Mouse (Mus musculus) neural tube, embryonic 15.5 days (tissue): ENCODE data around the gene Col27a1. TPM values are rescaled to one million over a fixed set of nuclear protein-coding genes. Genes with fewer than 3 reads are reported as not detected.

Experiments
- ATAC-seq: fragments of 200-750 bp; cut with Nextera tagmentation; 2 replicates; pipeline ENCODE4 v1.8.0; 2017; ENCODE audit warnings: mild to moderate bottlenecking, moderate TSS enrichment, moderate library complexity; ENCODE audit not compliant: low FRiP score
- H3K27ac ChIP-seq: fragments of 300-500 bp; sonication (generic); replicated peaks from 2 replicates; pipeline ENCODE4 v1.5.1; 2015; ENCODE audit warnings: mild to moderate bottlenecking, inconsistent platforms
- H3K27me3 ChIP-seq: fragments of 300-500 bp; sonication (generic); replicated peaks from 2 replicates; pipeline ENCODE4 v1.6.1; 2015; ENCODE audit warnings: inconsistent platforms
- H3K36me3 ChIP-seq: fragments of 300-500 bp; sonication (generic); 2 replicates; pipeline ENCODE4 v1.6.1; 2015; ENCODE audit warnings: inconsistent platforms
- H3K4me1 ChIP-seq: fragments of 300-500 bp; sonication (generic); 2 replicates; pipeline ENCODE4 v1.6.1; 2015; ENCODE audit warnings: inconsistent platforms
- H3K4me2 ChIP-seq: fragments of 300-500 bp; sonication (generic); 2 replicates; pipeline ENCODE4 v1.6.1; 2015; ENCODE audit warnings: inconsistent platforms, mild to moderate bottlenecking, moderate library complexity
- H3K4me3 ChIP-seq: fragments of 300-500 bp; sonication (generic); replicated peaks from 2 replicates; pipeline ENCODE4 v1.5.1; 2015; ENCODE audit warnings: mild to moderate bottlenecking, inconsistent platforms
- H3K9ac ChIP-seq: fragments of 300-500 bp; sonication (generic); replicated peaks from 2 replicates; pipeline ENCODE4 v1.6.1; 2015; ENCODE audit warnings: mild to moderate bottlenecking, inconsistent platforms
- H3K9me3 ChIP-seq: fragments of 300-500 bp; sonication (generic); replicated peaks from 2 replicates; pipeline ENCODE4 v1.6.1; 2016; ENCODE audit warnings: inconsistent platforms
- WGBS: fragments of 180-500 bp; shearing (Covaris S2); methylation state at CpG from one replicate; pipeline ENCODE4 v1.1.7; 2015; ENCODE audit warnings: mixed read lengths; 5-methylcytosine and 5-hydroxymethylcytosine counted together
- microRNA counts: library from miRNA; unstranded; fragments of <30 nt; microRNA quantifications from one replicate; lab custom pipeline; 2016
- microRNA-seq: library from miRNA; unstranded; fragments of <30 nt; microRNA quantifications from one replicate; pipeline ENCODE4, GENCODE M21; 2017
- polyA plus RNA-seq: library from polyadenylated mRNA; unstranded; fragments of >200 nt; fragmentation: Nextera tagmentation; extraction: Ambion mirVana; gene quantifications from 2 replicates; pipeline ENCODE4 v1.2.1, GENCODE M21; 2015

The Col27a1 gene
- polyA plus RNA-seq, 1 experiment from 2014 or later, result 2.8 TPM

DNA sequence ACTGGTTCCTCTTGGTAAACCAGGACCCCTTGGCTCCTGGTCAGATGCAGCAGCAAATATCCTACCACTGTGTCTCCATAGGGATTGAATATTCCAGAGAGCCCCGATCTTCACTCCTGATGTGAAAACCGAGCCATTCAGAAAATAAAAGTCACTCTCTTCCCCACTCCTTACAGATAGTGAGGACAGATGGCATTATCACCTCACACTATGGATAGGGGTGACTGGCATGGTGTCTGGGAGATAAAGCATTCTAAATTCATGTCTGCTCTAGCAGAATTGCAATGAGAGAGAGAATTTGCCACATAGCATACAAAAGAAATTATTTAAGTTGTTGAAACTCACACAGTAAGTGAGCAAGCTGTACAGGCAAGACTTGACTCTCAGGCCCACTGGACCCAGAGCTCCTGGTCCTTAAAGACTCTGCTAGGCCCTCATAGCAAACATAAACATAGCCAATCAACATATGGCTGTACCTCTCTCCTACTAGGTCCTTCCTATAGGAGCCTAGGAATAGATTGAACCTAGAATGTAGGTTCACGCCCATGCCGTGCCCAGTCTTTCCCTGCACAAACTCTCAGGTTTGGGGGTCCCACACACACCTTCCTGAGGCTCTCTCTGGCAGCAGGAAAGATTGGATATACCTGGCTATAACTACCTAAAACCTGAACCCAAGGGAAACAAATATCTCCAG is 169.0 kb downstream of the Col27a1 start:
- H3K4me1 ChIP-seq, result no peaks in the 10 kb centered on the region
- no peak for ATAC-seq
- peaks cover 17% of the 10 kb centered on the region for H3K36me3 ChIP-seq
- H3K4me3 ChIP-seq, result no peak overlapping the region
- H3K4me2 ChIP-seq, result no peak overlapping the region
- no peak overlapping the region for H3K9ac ChIP-seq
- WGBS, result 93% methylated on average over 4 of the region's 4 CpGs
- H3K9me3 ChIP-seq, result no peaks in the 10 kb centered on the region
- H3K27ac ChIP-seq, result no peak overlapping the region
- no peaks in the 10 kb centered on the region for H3K27me3 ChIP-seq

DNA sequence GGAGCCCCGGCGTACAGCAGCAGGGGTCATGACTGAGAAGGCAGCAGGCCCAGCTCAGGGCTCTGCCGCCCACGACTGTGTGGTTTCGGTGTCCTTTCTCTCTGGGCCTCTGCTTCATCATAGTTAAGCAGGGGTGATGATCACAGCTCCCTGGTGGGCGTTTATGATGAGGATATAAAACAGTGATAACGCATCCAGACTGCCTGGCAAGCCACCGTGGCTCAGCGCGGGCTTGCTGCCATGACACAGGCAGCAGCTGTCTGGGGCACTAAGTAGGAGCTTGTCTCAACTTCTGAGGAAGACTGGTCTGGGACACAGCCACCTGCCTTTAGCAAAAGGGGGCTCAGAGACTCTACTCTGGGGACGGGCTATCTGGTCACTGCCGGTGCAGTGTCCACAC is 169.7 kb downstream of the Col27a1 start:
- 59% methylated on average over 12 of the region's 12 CpGs for WGBS
- no peak overlapping the region for H3K4me2 ChIP-seq
- no peaks in the 10 kb centered on the region for H3K9me3 ChIP-seq
- peaks cover 17% of the 10 kb centered on the region for H3K36me3 ChIP-seq
- H3K4me3 ChIP-seq, result no peak overlapping the region
- no peak overlapping the region for H3K9ac ChIP-seq
- peaks cover 4% of the 10 kb centered on the region; the same call in 1 of the 2 replicates for H3K4me1 ChIP-seq
- H3K27me3 ChIP-seq, result no peaks in the 10 kb centered on the region
- no peak for ATAC-seq
- H3K27ac ChIP-seq, result no peak overlapping the region

DNA sequence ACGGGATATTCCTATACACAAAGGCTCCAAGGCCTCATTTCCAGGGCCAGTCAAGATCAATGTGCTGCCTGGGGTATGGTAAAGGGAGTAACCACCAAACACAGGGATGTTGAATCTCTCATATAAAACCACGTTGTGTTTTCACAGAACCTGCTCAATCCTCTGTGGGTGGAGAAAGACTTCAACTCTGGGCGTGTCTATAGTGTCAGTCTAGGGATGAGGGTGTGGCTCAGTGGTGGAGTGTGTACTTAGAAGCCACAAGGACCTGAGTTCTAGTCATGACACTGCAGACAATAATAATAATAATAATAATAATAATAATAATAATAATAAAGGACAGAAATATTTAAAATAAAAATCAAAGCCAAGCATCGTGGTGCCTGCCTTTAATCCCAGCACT is 170.5 kb downstream of the Col27a1 start:
- H3K4me1 ChIP-seq, result peaks cover 7% of the 10 kb centered on the region
- no peak overlapping the region for H3K27ac ChIP-seq
- no peak for ATAC-seq
- no peak overlapping the region for H3K4me3 ChIP-seq
- H3K36me3 ChIP-seq, result peaks cover 15% of the 10 kb centered on the region
- H3K9me3 ChIP-seq, result no peaks in the 10 kb centered on the region
- no peak overlapping the region for H3K4me2 ChIP-seq
- WGBS, result 96% methylated on average over 4 of the region's 4 CpGs
- H3K9ac ChIP-seq, result no peak overlapping the region
- no peaks in the 10 kb centered on the region for H3K27me3 ChIP-seq

MicroRNA genes within 50 kb of the gene (microRNA counts, 519-probe panel; counts per million panel counts)
- microRNA mmu-miR-455 (lab: Ali Mortazavi, UCI), result 2,038 counts per million, percentile 44 among the panel's probes with 10 or more counts

Small RNA genes lying within 50 kb of the gene (microRNA-seq; reads per million reads assigned to microRNA genes)
- gene Mir455, result 213 reads per million, percentile 64 among the genes with 10 or more reads in this experiment

Other genes starting within 250 kb of the Col27a1 start
- gene Zfp618, start 248.4 kb upstream of the Col27a1 start, polyA plus RNA-seq, result 27.6 and 28.1 TPM in 2 replicates
- gene Ambp, start 59.2 kb upstream of the Col27a1 start, polyA plus RNA-seq, result 0.28 and 3.2 TPM in 2 replicates
- gene Kif12, start 41.9 kb upstream of the Col27a1 start, polyA plus RNA-seq, result 0.05 and 8.4 TPM in 2 replicates
- gene Orm1, start 130.6 kb downstream of the Col27a1 start, polyA plus RNA-seq, result not detected in 2 replicates
- gene Orm3, start 142.2 kb downstream of the Col27a1 start, polyA plus RNA-seq, result not detected in 2 replicates
- gene Orm2, start 148.4 kb downstream of the Col27a1 start, polyA plus RNA-seq, result not detected in 2 replicates
- gene Akna, start 189.3 kb downstream of the Col27a1 start, polyA plus RNA-seq, result 3.1 and 7.3 TPM in 2 replicates